Mouse (Mus musculus) granulocyte monocyte progenitor cell, adult 5-6 weeks (primary cell): ENCODE measurements around the gene P4htm. TPM values are rescaled to one million over a fixed set of nuclear protein-coding genes. Genes with fewer than 3 reads are reported as not detected.
A peak's percentile ranks its signal among the peaks of the same experiment; 100 is the strongest.

Source experiments
- ATAC-seq: replicated peaks from 2 replicates; pipeline ENCODE4 v1.8.0; 2016; ENCODE audit warnings: mild to moderate bottlenecking, moderate TSS enrichment, inconsistent platforms; ENCODE audit not compliant: poor library complexity, severe bottlenecking
- total RNA-seq, 2 experiments: library from RNA; stranded (forward) in 1 of 2; stranded (reverse) in 1 of 2; fragments of 200-712, 200-1000 nt in 1 of 2; fragments of >200 nt in 1 of 2; fragmentation: Nextera tagmentation in 1 of 2; gene quantifications; 2 replicates each; pipeline ENCODE4 v1.2.3; 2014 to 2017

The P4htm gene
- total RNA-seq, 2 experiments from 2014 or later = 2.3 TPM; not detected in 1

DNA sequence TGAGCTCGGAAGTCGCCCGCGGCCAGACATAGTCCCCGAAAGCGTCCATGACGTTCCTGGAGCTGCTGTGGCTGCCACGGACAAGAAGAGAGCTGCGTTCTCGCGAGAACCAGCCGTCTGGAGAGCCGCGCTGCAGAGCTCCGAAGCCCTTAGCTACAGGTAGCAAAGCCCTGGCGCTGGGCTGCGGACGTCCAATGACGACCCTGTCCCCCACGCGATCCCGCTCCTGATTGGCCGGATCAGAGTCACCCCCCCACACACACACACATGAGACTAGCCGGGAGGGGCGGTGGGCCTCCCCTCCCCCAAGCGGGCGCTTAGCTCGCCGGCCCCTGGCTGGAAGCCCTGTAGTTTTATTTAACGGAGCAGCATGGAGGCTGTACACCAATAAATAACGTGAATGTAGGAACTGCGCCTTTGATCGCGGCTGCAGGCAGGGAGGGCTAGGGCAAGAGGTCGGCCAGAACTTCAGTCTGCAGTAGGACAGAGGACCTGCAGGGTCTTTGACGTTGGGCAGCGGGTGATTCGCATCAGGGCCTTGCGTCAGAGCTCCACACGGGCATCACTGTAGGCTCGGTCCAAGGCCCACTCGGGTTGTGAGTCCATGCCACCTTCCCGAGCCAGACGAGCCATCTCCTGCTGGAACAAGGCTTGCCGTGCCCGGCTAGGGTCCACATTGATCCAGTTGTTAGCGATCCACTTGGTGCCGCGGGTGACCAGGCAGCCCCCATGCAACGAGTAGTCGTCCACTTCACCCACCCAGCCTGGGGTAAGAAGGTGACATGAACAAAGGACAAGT is 18.7 kb downstream of the P4htm start, which contains the start of gene Wdr6:
Gene Wdr6, minus strand, starts transcription at position 195 of the 799 bp plus-strand sequence.
- ATAC-seq = peak; percentile 87

GRCm38 (mm10) chr9:108577934-108578544 is 19.4 kb downstream of the P4htm start:
- ATAC-seq = peak; percentile 10

DNA sequence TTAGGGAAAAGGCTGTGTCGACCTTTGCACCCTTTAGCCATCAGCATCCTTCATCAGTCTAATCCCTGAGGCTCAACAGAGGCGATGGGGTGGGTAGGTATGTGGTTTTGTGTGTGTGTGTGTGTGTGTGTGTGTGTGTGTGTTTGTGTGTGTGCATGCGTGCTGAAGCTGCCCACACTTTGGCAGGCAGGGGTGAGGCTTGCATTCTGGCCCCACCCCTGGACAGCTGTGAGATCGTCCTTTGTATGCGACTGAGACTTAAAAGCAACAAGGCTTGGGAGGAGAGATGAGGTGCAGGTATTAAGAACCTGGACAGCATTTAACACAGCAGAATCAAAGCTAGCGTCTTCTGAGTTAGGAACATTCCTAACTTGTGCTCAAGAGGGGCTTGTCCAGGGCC is 20.4 kb downstream of the P4htm start:
- no peak for ATAC-seq

- ATAC-seq = no peak
Observed at GRCm38 (mm10) chr9:108575321-108576297, 21.9 kb downstream of the P4htm start.

DNA sequence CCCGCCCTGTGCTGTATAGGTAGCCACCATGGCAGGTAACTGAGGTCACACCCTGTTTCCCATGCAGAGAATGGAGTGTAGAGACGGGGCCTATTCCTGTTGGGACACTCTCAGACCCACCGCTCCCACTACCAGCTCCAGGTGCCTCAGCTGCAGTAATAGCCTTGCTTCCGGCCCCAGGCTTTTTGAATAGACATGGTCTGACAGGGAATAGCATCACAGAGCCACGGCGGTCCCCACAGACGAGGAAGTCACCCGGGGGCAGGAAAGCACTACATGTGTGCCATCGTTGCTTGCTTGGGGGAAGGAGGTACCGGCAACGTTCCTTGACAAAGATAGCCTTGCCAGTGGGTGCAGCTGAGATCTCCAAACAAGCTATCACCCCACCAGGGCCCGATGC is 22.5 kb downstream of the P4htm start:
- ATAC-seq = no peak

- 0 out of 2 replicates have a peak, but pooled peaks have one; percentile 11 for ATAC-seq
Observed at GRCm38 (mm10) chr9:108573774-108574690, 23.4 kb downstream of the P4htm start.

DNA sequence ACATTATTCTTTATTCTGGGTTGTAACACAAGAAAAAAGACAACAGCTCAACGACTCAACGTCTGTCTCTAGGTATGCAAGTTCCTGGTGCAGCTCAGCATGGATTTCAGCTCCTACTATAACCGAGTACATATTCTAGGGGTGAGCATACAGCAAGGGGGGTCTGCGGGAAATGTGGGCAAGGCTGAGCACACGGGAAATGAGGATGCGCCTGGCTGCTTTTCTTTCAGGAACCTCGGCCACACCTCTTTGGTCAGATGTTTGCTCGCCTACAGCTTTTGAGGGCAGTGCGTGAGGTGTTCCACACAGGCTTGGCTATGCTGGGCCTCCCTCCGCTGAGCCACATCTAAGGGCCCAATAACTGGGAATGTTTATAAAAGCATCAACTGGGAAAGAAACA is 25.1 kb downstream of the P4htm start:
- no peak for ATAC-seq

GRCm38 (mm10) chr9:108571401-108571973 is 26.0 kb downstream of the P4htm start:
- ATAC-seq = no peak

DNA sequence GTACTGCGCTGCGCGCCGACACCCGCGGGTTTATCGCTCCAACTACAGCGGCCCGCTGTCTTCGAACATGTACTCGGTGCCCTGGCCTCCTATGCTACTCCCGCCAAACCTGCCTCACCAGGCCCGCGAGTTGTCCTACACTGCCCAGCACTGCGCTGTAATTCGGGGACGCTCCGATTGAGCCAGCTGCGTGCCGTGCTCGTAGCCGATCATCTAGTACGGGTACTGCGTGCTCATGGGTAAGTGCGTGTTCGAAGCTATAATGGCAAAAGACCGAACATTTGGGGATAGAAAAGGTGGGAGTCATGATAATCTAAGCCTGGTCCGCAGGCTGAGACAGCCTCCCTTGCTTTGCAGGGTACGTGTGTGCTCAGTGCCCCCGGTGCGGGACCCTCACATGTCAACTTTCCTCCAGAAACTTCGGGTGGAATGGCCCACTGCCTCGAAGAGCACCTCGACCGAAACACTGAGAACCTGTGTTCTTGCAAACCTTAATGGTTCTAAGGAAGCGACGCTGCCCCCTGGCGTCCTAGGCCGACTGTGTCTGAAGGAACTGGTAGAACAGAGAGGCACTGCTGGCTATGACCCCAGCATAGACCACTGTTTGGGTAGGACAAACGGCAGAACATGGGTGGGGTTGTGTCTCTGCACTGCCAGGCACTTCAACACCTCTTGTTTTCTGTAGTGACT is 27.1 kb downstream of the P4htm start:
- peak; percentile 20 for ATAC-seq

GRCm38 (mm10) chr9:108569381-108570206 is 27.9 kb downstream of the P4htm start, which contains the start of gene Dalrd3:
TSS of gene Dalrd3 (plus strand) at chr9:108569886.
- ATAC-seq = peak; percentile 45

- ATAC-seq = no peak
Observed at GRCm38 (mm10) chr9:108568511-108568921, 29.0 kb downstream of the P4htm start.

GRCm38 (mm10) chr9:108567931-108568419 is 29.5 kb downstream of the P4htm start:
- ATAC-seq = peak; percentile 3

DNA sequence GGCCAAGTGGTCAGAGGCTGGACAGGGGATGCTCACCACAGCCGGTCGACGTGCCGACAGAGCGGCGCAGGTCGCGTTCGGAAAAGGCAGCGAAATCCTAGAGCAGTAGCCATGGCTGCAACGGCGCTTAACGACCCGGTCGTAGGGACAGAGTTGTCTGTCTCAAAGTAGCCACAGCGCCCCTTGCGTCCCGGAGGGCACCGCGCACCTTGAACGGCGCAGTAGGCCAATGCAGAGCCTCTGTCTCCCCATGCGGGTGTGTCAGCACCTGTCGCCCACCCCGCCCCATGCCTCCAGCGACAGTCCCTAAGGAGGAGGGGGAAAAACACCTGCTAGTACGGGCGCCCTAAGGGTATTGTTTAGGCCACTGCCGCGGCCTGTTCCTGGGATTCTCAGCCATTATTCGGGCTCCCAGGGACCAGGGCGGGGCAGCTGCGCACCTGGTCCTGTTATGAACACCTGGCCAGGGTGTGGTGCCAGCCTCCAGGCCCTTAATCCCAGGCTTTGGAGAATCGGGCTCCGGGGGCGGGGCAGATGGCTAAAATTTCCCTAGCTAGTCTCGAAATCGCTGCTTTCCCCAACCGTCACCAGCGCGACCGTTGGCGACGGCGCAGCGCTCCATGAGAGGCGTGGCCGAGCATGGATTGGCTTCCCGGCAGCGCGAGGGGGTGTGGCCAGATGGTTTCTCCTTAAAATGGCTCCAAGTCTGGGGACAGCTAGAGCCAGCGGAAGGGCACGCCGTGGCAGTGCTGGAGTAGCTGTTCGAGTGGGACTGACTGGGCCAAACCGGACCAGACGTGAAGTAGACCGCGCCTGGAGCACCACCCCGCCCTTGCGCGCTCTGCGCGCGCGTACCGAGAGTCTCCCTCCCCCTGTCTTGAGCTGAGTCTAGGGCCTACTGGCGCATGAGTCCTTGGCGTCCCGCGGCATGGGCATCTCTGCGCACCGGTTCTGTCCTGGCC is 30.4 kb downstream of the P4htm start, which contains the start of gene Ndufaf3:
Gene Ndufaf3, minus strand, starts transcription at position 620 of the 962 bp plus-strand sequence.
- peak; percentile 62 for ATAC-seq

GRCm38 (mm10) chr9:108565881-108566814 is 31.3 kb downstream of the P4htm start:
- peak; percentile 0; the same call in 1 of the 2 replicates for ATAC-seq

DNA sequence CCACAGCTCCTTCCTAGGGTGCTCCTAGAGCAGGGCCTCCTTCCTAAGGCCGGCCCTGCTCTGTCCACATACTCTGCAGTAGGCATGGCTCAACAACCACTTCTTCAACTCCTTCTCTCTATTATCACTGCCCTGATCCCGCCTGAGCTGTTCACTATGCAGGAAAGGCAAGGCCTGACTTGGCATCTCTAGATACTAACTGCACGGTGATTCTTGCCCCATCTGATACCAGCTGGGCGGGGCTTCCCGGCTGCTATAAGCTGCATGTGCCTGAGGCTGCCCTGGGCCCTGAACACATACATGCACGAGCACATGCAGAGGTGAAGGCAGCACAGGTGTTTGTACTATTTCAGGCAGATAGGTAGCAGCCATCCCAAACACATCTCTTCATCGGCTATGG is 33.3 kb downstream of the P4htm start:
- no peak for ATAC-seq
